Mouse (Mus musculus): ENCODE data around the gene Zfp708.

GRCm38 (mm10) chr13:67108821-67109206, 11.0 kb upstream of the Zfp708 start:
- no peak for TF ChIP-seq POLR2A (IDR thresholded peaks at IDR 0.05; ENCODE audit: insufficient read length, low read depth)
- TF ChIP-seq TCF12 (IDR thresholded peaks at IDR 0.05; ENCODE audit: insufficient read depth, poor library complexity, severe bottlenecking): no peak
- no peak for TF ChIP-seq POLR2AphosphoS2 (IDR thresholded peaks at IDR 0.05; ENCODE audit: insufficient read length, low read depth)
